ENCODE assay signal across 14 mouse cellular contexts in genomic region chr7:100922907-100923306, GRCm38 (mm10). TPM values are rescaled to one million over a fixed set of nuclear protein-coding genes. Genes with fewer than 3 reads are reported as not detected.
DNase-seq lines count a peak whose midpoint lies in the region; ATAC-seq lines count a peak whose summit lies in the region.
"Had no signal": no experiment of that assay in that cellular context is flagged by ENCODE, and none has a peak within 500 bp of the region (broad histone marks: within the 10 kb centered on the region; RNA-seq: fewer than 3 reads in every experiment).

No protein-coding gene starts in this region.

- peak overlapping the region; percentile 10; the same call in 1 of the 2 replicates for H3K9ac ChIP-seq in kidney, embryonic 16.5 days (replicated peaks; ENCODE audit: low read length)
- no peak overlapping the region for H3K9ac ChIP-seq in forebrain, embryonic 15.5 days (replicated peaks)
- H3K9ac ChIP-seq: embryonic facial prominence, embryonic 12.5 days; liver, embryonic 15.5 days; midbrain, embryonic 13.5 days had no signal

- H3K27ac ChIP-seq in kidney, embryonic 16.5 days (ENCODE audit: low read length): no peak overlapping the region
- H3K27ac ChIP-seq in forebrain, embryonic 15.5 days (replicated peaks): peak overlapping the region; percentile 27; the same call in 1 of the 2 replicates
- H3K27ac ChIP-seq: embryonic facial prominence, embryonic 12.5 days; liver, embryonic 15.5 days; midbrain, embryonic 13.5 days had no signal

- peaks cover 96% of the 10 kb centered on the region for H3K4me1 ChIP-seq in kidney, embryonic 16.5 days (ENCODE audit: insufficient read depth, low read length)
- H3K4me1 ChIP-seq in forebrain, embryonic 15.5 days: peaks cover 68% of the 10 kb centered on the region

- no peaks in the 10 kb centered on the region for H3K27me3 ChIP-seq in kidney, embryonic 16.5 days (ENCODE audit: insufficient read depth, low read length)
- no peaks in the 10 kb centered on the region for H3K27me3 ChIP-seq in forebrain, embryonic 15.5 days
- H3K27me3 ChIP-seq: embryonic facial prominence, embryonic 12.5 days; midbrain, embryonic 13.5 days had no signal

- H3K4me2 ChIP-seq in kidney, embryonic 16.5 days (replicated peaks; ENCODE audit: low read depth, low read length): no peak overlapping the region
- no peak overlapping the region for H3K4me2 ChIP-seq in forebrain, embryonic 15.5 days (replicated peaks)
- H3K4me2 ChIP-seq: embryonic facial prominence, embryonic 12.5 days; liver, embryonic 15.5 days; midbrain, embryonic 13.5 days had no signal

- H3K36me3 ChIP-seq in kidney, embryonic 16.5 days (ENCODE audit: insufficient read depth, low read length): peaks cover 28% of the 10 kb centered on the region
- H3K36me3 ChIP-seq in forebrain, embryonic 15.5 days: no peaks in the 10 kb centered on the region
- H3K36me3 ChIP-seq: liver, embryonic 15.5 days; midbrain, embryonic 13.5 days had no signal

- WGBS in kidney, embryonic 16.5 days: 88% methylated on average over 4 of the region's 4 CpGs
- WGBS in forebrain, embryonic 15.5 days: 58% methylated on average over 4 of the region's 4 CpGs

- H3K9me3 ChIP-seq in kidney, embryonic 16.5 days (ENCODE audit: low read length): no peaks in the 10 kb centered on the region
- H3K9me3 ChIP-seq in forebrain, embryonic 15.5 days: no peaks in the 10 kb centered on the region
- H3K9me3 ChIP-seq: embryonic facial prominence, embryonic 12.5 days; liver, embryonic 15.5 days; midbrain, embryonic 13.5 days had no signal

- H3K4me3 ChIP-seq in kidney, embryonic 16.5 days (ENCODE audit: low read length): no peak overlapping the region
- no peak overlapping the region for H3K4me3 ChIP-seq in forebrain, embryonic 15.5 days
- H3K4me3 ChIP-seq: embryonic facial prominence, embryonic 12.5 days; liver, embryonic 15.5 days; midbrain, embryonic 13.5 days had no signal

- peak; percentile 65 to 75 for DNase-seq in cerebellum, postnatal 10 days
- no peak for DNase-seq in cerebellum, adult 9-11 months
- DNase-seq in kidney, adult 11 months: no peak
- peak; percentile 60 for DNase-seq in 3134 (ENCODE audit: extremely low read depth, insufficient read length, low spot score)
- DNase-seq in testis, postnatal 10 days (ENCODE audit: low spot score): no peak
- no peak for DNase-seq in layer of hippocampus, adult 9-11 months
- DNase-seq: B cell, adult 2 months; cerebellum, adult 11 months; thymus, adult 18-20 months had no signal

- no peak for ATAC-seq in kidney, embryonic 16.5 days (ENCODE audit: low FRiP score, low TSS enrichment)
- ATAC-seq in forebrain, embryonic 15.5 days (replicated peaks): no peak
- ATAC-seq: midbrain, embryonic 13.5 days had no signal

RNA-seq across cellular contexts. Expression of gene Arhgef17, which starts 9.0 kb away (rescaled TPM):
- polyA plus RNA-seq in kidney, embryonic 16.5 days (2015; fragmentation: Nextera tagmentation; extraction: Ambion mirVana): 10.7 and 10.8 TPM in 2 replicates
- polyA plus RNA-seq in forebrain, embryonic 15.5 days (2015; fragmentation: Nextera tagmentation; extraction: Ambion mirVana): 7.3 and 7.6 TPM in 2 replicates

RNA-seq across cellular contexts. Expression of gene P2ry6, which starts 51.5 kb away (rescaled TPM):
- 4.8 and 5.2 TPM in 2 replicates for polyA plus RNA-seq in kidney, embryonic 16.5 days (2015; fragmentation: Nextera tagmentation; extraction: Ambion mirVana)
- 2.2 and 2.7 TPM in 2 replicates for polyA plus RNA-seq in forebrain, embryonic 15.5 days (2015; fragmentation: Nextera tagmentation; extraction: Ambion mirVana)

RNA-seq across cellular contexts. Expression of gene Relt, which starts 59.7 kb away (rescaled TPM):
- polyA plus RNA-seq in kidney, embryonic 16.5 days (2015; fragmentation: Nextera tagmentation; extraction: Ambion mirVana): 3.8 and 4.8 TPM in 2 replicates
- polyA plus RNA-seq in forebrain, embryonic 15.5 days (2015; fragmentation: Nextera tagmentation; extraction: Ambion mirVana): 3.8 and 4.3 TPM in 2 replicates

Comparison
In these comparisons a context has a peak if more than half of its experiments do, and no peak if none do; other contexts are left out.
1. DNase-seq: peak in cerebellum, postnatal 10 days (2 of 2) and 3134 (single experiment); none in cerebellum, adult 9-11 months (single experiment), kidney, adult 11 months (single experiment), testis, postnatal 10 days (single experiment) and layer of hippocampus, adult 9-11 months (single experiment).